In genomic region chr16:91889831-91890230, GRCm38 (mm10) we compare ENCODE assay signal across 12 mouse cellular contexts.
A peak's percentile ranks its signal among the peaks of the same experiment; 100 is the strongest.
DNase-seq lines count a peak whose midpoint lies in the region; ATAC-seq and TF ChIP-seq lines count a peak whose summit lies in the region.
"Had no signal": no experiment of that assay in that cellular context is flagged by ENCODE, and none has a peak within 500 bp of the region (broad histone marks: within the 10 kb centered on the region; RNA-seq: fewer than 3 reads in every experiment).

No protein-coding gene starts in this region.

- peaks cover 12% of the 10 kb centered on the region for H3K4me1 ChIP-seq in heart, embryonic 13.5 days
- H3K4me1 ChIP-seq in heart, embryonic 10.5 days = peaks cover 9% of the 10 kb centered on the region
- peaks cover 10% of the 10 kb centered on the region for H3K4me1 ChIP-seq in lung, embryonic 15.5 days
- no peaks in the 10 kb centered on the region for H3K4me1 ChIP-seq in lung, adult 2 months (ENCODE audit: control insufficient read depth, insufficient read depth, low read length)
- H3K4me1 ChIP-seq in embryonic facial prominence, embryonic 10.5 days = peaks cover 22% of the 10 kb centered on the region
- H3K4me1 ChIP-seq in limb, embryonic 14.5 days (ENCODE audit: control insufficient read depth, insufficient read depth, low read length) = peaks cover 13% of the 10 kb centered on the region

- no peak for TF ChIP-seq POLR2A in lung, adult 2 months (IDR thresholded peaks at IDR 0.05; ENCODE audit: borderline replicate concordance, extremely low read depth, low read depth, low read length)
- TF ChIP-seq POLR2A in limb, embryonic 14.5 days (IDR thresholded peaks at IDR 0.05; ENCODE audit: borderline replicate concordance, extremely low read depth, insufficient read depth, insufficient read length) = no peak

- no peaks in the 10 kb centered on the region for H3K9me3 ChIP-seq in heart, embryonic 13.5 days
- H3K9me3 ChIP-seq in heart, embryonic 10.5 days = no peaks in the 10 kb centered on the region
- H3K9me3 ChIP-seq in lung, embryonic 15.5 days = no peaks in the 10 kb centered on the region
- H3K9me3 ChIP-seq in embryonic facial prominence, embryonic 10.5 days = no peaks in the 10 kb centered on the region
- H3K9me3 ChIP-seq in limb, embryonic 14.5 days (ENCODE audit: control insufficient read depth, low read length) = no peaks in the 10 kb centered on the region
- H3K9me3 ChIP-seq: liver, embryonic 15.5 days; neural tube, embryonic 12.5 days had no signal

- ATAC-seq in heart, embryonic 13.5 days (ENCODE audit: extremely low read depth, insufficient number of reproducible peaks, low FRiP score, low TSS enrichment) = 0 out of 2 replicates have a peak, but pooled peaks have one; percentile 31
- no peak for ATAC-seq in lung, embryonic 15.5 days (ENCODE audit: borderline replicate concordance, extremely low read depth, low FRiP score, low TSS enrichment)
- peak; percentile 13; the same call in 1 of the 2 replicates for ATAC-seq in limb, embryonic 14.5 days (ENCODE audit: low FRiP score, low read depth)

- H3K36me3 ChIP-seq in heart, embryonic 13.5 days = no peaks in the 10 kb centered on the region
- no peaks in the 10 kb centered on the region for H3K36me3 ChIP-seq in heart, embryonic 10.5 days
- no peaks in the 10 kb centered on the region for H3K36me3 ChIP-seq in lung, embryonic 15.5 days
- no peaks in the 10 kb centered on the region for H3K36me3 ChIP-seq in embryonic facial prominence, embryonic 10.5 days (replicated peaks)
- no peaks in the 10 kb centered on the region for H3K36me3 ChIP-seq in limb, embryonic 14.5 days (ENCODE audit: control insufficient read depth, insufficient read depth, low read length)
- H3K36me3 ChIP-seq: liver, embryonic 15.5 days had no signal

- WGBS in heart, embryonic 13.5 days = 43% methylated on average over 12 of the region's 12 CpGs
- 77% methylated on average over 12 of the region's 12 CpGs for WGBS in heart, embryonic 10.5 days
- WGBS in lung, embryonic 15.5 days = 50% methylated on average over 12 of the region's 12 CpGs
- WGBS in lung, adult 2 months = 33% methylated on average over 12 of the region's 12 CpGs
- WGBS in embryonic facial prominence, embryonic 10.5 days = 78% methylated on average over 12 of the region's 12 CpGs
- WGBS in limb, embryonic 14.5 days = 31% methylated on average over 12 of the region's 12 CpGs

- no peak overlapping the region for H3K4me2 ChIP-seq in heart, embryonic 13.5 days
- H3K4me2 ChIP-seq in lung, embryonic 15.5 days = 0 out of 2 replicates have a peak overlapping the region, but pooled peaks have one; percentile 10
- H3K4me2 ChIP-seq in limb, embryonic 14.5 days (replicated peaks; ENCODE audit: low read depth, low read length, severe bottlenecking) = no peak overlapping the region
- H3K4me2 ChIP-seq: liver, embryonic 15.5 days; neural tube, embryonic 12.5 days had no signal

- H3K4me3 ChIP-seq in heart, embryonic 13.5 days = no peak overlapping the region
- no peak overlapping the region for H3K4me3 ChIP-seq in heart, embryonic 10.5 days
- no peak overlapping the region for H3K4me3 ChIP-seq in lung, embryonic 15.5 days
- H3K4me3 ChIP-seq in lung, adult 2 months (replicated peaks; ENCODE audit: extremely low read depth, low read depth, low read length) = no peak overlapping the region
- no peak overlapping the region for H3K4me3 ChIP-seq in embryonic facial prominence, embryonic 10.5 days
- no peak overlapping the region for H3K4me3 ChIP-seq in limb, embryonic 14.5 days (replicated peaks; ENCODE audit: low read length)
- H3K4me3 ChIP-seq: liver, embryonic 15.5 days; neural tube, embryonic 12.5 days had no signal

- peak overlapping the region; percentile 42; the same call in 1 of the 2 replicates for H3K9ac ChIP-seq in heart, embryonic 13.5 days
- no peak overlapping the region for H3K9ac ChIP-seq in lung, embryonic 15.5 days
- H3K9ac ChIP-seq in limb, embryonic 14.5 days (ENCODE audit: low read depth, low read length, severe bottlenecking) = no peak overlapping the region
- H3K9ac ChIP-seq: liver, embryonic 15.5 days; neural tube, embryonic 12.5 days had no signal

- H3K27ac ChIP-seq in heart, embryonic 13.5 days (replicated peaks) = no peak overlapping the region
- no peak overlapping the region for H3K27ac ChIP-seq in heart, embryonic 10.5 days
- no peak overlapping the region for H3K27ac ChIP-seq in lung, embryonic 15.5 days
- 0 out of 2 replicates have a peak overlapping the region, but pooled peaks have one; percentile 21 for H3K27ac ChIP-seq in embryonic facial prominence, embryonic 10.5 days (replicated peaks)
- H3K27ac ChIP-seq in limb, embryonic 14.5 days (replicated peaks; ENCODE audit: low read depth, low read length) = no peak overlapping the region
- H3K27ac ChIP-seq: liver, embryonic 15.5 days; neural tube, embryonic 12.5 days had no signal

- no peak for TF ChIP-seq CTCF in lung, adult 2 months (IDR thresholded peaks at IDR 0.05; ENCODE audit: insufficient read depth, low read length)

- no peaks in the 10 kb centered on the region for H3K27me3 ChIP-seq in heart, embryonic 13.5 days (replicated peaks)
- H3K27me3 ChIP-seq in heart, embryonic 10.5 days (ENCODE audit: insufficient read depth, poor library complexity, severe bottlenecking) = no peaks in the 10 kb centered on the region
- no peaks in the 10 kb centered on the region for H3K27me3 ChIP-seq in lung, embryonic 15.5 days
- no peaks in the 10 kb centered on the region for H3K27me3 ChIP-seq in embryonic facial prominence, embryonic 10.5 days (replicated peaks; ENCODE audit: low read depth, poor library complexity, severe bottlenecking)
- H3K27me3 ChIP-seq in limb, embryonic 14.5 days (ENCODE audit: control insufficient read depth, insufficient read depth, low read length) = no peaks in the 10 kb centered on the region
- H3K27me3 ChIP-seq: neural tube, embryonic 12.5 days had no signal

- intact Hi-C loops in left cerebral cortex, postnatal 14 days (cut with DNase I) = no loop called here

- no peak for DNase-seq in heart, embryonic 10.5 days (ENCODE audit: low spot score)
- DNase-seq in lung, adult 2 months = no peak
- no peak for DNase-seq in embryonic facial prominence, embryonic 10.5 days (ENCODE audit: low spot score)
- peak; percentile 35 for DNase-seq in limb, embryonic 14.5 days (ENCODE audit: low spot score)
- no peak for DNase-seq in ovary, adult 18-20 months (ENCODE audit: low spot score)
- DNase-seq in left cerebral cortex, postnatal 14 days (ENCODE audit: low spot score in 2 of 2) = no peak
- DNase-seq: embryo, embryonic 11 days; layer of hippocampus, adult 9-11 months had no signal
